Mouse (Mus musculus): ENCODE data around the gene Cdk5r2. TPM values are rescaled to one million over a fixed set of nuclear protein-coding genes. Genes with fewer than 3 reads are reported as not detected.

Cdk5r2 gene
- polyA plus RNA-seq, 1 experiment, result 2.1 TPM

GRCm38 (mm10) chr1:74851001-74851775 is 3.5 kb upstream of the Cdk5r2 start:
- Histone ChIP-seq H3K27me3 (ENCODE audit: control insufficient read depth, insufficient read depth, low read length) (peaks cover 59% of the 10 kb centered on the region), H3K27ac (ENCODE audit: insufficient read depth, low read depth, low read length) (no peak overlapping the region), H3K36me3 (ENCODE audit: control insufficient read depth, insufficient read depth, low read length) (no peaks in the 10 kb centered on the region), H3K4me3 (ENCODE audit: low read depth, low read length) (no peak overlapping the region), H3K4me1 (ENCODE audit: control insufficient read depth, insufficient read depth, insufficient read length, low read length) (peaks cover 10% of the 10 kb centered on the region)
- TF ChIP-seq CTCF (IDR thresholded peaks at IDR 0.05; ENCODE audit: extremely low read depth, insufficient read length, insufficient replicate concordance, low read depth, low read length), result no peak
- no peak for TF ChIP-seq POLR2A (IDR thresholded peaks at IDR 0.05; ENCODE audit: low read depth, low read length)
- 14% methylated on average over 6 of the region's 6 CpGs for WGBS

GRCm38 (mm10) chr1:74855156-74855555 is 422 bp downstream of the Cdk5r2 start:
- Histone ChIP-seq H3K4me1 (ENCODE audit: control insufficient read depth, insufficient read depth, insufficient read length, low read length) (peaks cover 11% of the 10 kb centered on the region), H3K27ac (ENCODE audit: insufficient read depth, low read depth, low read length) (no peak overlapping the region), H3K27me3 (ENCODE audit: control insufficient read depth, insufficient read depth, low read length) (peaks cover 84% of the 10 kb centered on the region), H3K36me3 (ENCODE audit: control insufficient read depth, insufficient read depth, low read length) (no peaks in the 10 kb centered on the region), H3K4me3 (ENCODE audit: low read depth, low read length) (peak overlapping the region; percentile 54)
- TF ChIP-seq POLR2A (IDR thresholded peaks at IDR 0.05; ENCODE audit: low read depth, low read length) (no peak), CTCF (IDR thresholded peaks at IDR 0.05; ENCODE audit: extremely low read depth, insufficient read length, insufficient replicate concordance, low read depth, low read length) (no peak)
- WGBS, result under 1% methylated on average over 48 of the region's 48 CpGs

GRCm38 (mm10) chr1:74855651-74856438 is 1.1 kb downstream of the Cdk5r2 start:
- H3K4me1 ChIP-seq (ENCODE audit: control insufficient read depth, insufficient read depth, insufficient read length, low read length), result peaks cover 11% of the 10 kb centered on the region
- TF ChIP-seq CTCF (IDR thresholded peaks at IDR 0.05; ENCODE audit: extremely low read depth, insufficient read length, insufficient replicate concordance, low read depth, low read length), result no peak
- TF ChIP-seq POLR2A (IDR thresholded peaks at IDR 0.05; ENCODE audit: low read depth, low read length), result no peak
- H3K27ac ChIP-seq (ENCODE audit: insufficient read depth, low read depth, low read length), result no peak overlapping the region
- H3K4me3 ChIP-seq (ENCODE audit: low read depth, low read length), result peak overlapping the region; percentile 54
- no peaks in the 10 kb centered on the region for H3K36me3 ChIP-seq (ENCODE audit: control insufficient read depth, insufficient read depth, low read length)
- peaks cover 81% of the 10 kb centered on the region for H3K27me3 ChIP-seq (ENCODE audit: control insufficient read depth, insufficient read depth, low read length)
- 2% methylated on average over 74 of the region's 74 CpGs for WGBS

- TF ChIP-seq POLR2A (IDR thresholded peaks at IDR 0.05; ENCODE audit: low read depth, low read length) (no peak), CTCF (IDR thresholded peaks at IDR 0.05; ENCODE audit: extremely low read depth, insufficient read length, insufficient replicate concordance, low read depth, low read length) (no peak)
- peak overlapping the region; percentile 54; the same call in 1 of the 2 replicates for H3K4me3 ChIP-seq (ENCODE audit: low read depth, low read length)
- WGBS, result 9% methylated on average over 11 of the region's 11 CpGs
- peaks cover 76% of the 10 kb centered on the region for H3K27me3 ChIP-seq (ENCODE audit: control insufficient read depth, insufficient read depth, low read length)
- no peaks in the 10 kb centered on the region for H3K36me3 ChIP-seq (ENCODE audit: control insufficient read depth, insufficient read depth, low read length)
- H3K27ac ChIP-seq (ENCODE audit: insufficient read depth, low read depth, low read length), result no peak overlapping the region
- H3K4me1 ChIP-seq (ENCODE audit: control insufficient read depth, insufficient read depth, insufficient read length, low read length), result peaks cover 11% of the 10 kb centered on the region
Measured at GRCm38 (mm10) chr1:74856439-74856720, 1.6 kb downstream of the Cdk5r2 start.

GRCm38 (mm10) chr1:74856791-74857190 is 2.1 kb downstream of the Cdk5r2 start:
- TF ChIP-seq CTCF (IDR thresholded peaks at IDR 0.05; ENCODE audit: extremely low read depth, insufficient read length, insufficient replicate concordance, low read depth, low read length), result no peak
- no peak for TF ChIP-seq POLR2A (IDR thresholded peaks at IDR 0.05; ENCODE audit: low read depth, low read length)
- Histone ChIP-seq H3K27me3 (ENCODE audit: control insufficient read depth, insufficient read depth, low read length) (peaks cover 74% of the 10 kb centered on the region), H3K4me3 (ENCODE audit: low read depth, low read length) (no peak overlapping the region), H3K27ac (ENCODE audit: insufficient read depth, low read depth, low read length) (no peak overlapping the region), H3K4me1 (ENCODE audit: control insufficient read depth, insufficient read depth, insufficient read length, low read length) (peaks cover 11% of the 10 kb centered on the region), H3K36me3 (ENCODE audit: control insufficient read depth, insufficient read depth, low read length) (no peaks in the 10 kb centered on the region)
- WGBS, result 6% methylated on average over 7 of the region's 7 CpGs

GRCm38 (mm10) chr1:74857201-74857600 is 2.5 kb downstream of the Cdk5r2 start:
- Histone ChIP-seq H3K36me3 (ENCODE audit: control insufficient read depth, insufficient read depth, low read length) (no peaks in the 10 kb centered on the region), H3K4me1 (ENCODE audit: control insufficient read depth, insufficient read depth, insufficient read length, low read length) (peaks cover 11% of the 10 kb centered on the region), H3K27me3 (ENCODE audit: control insufficient read depth, insufficient read depth, low read length) (peaks cover 74% of the 10 kb centered on the region), H3K4me3 (ENCODE audit: low read depth, low read length) (no peak overlapping the region), H3K27ac (ENCODE audit: insufficient read depth, low read depth, low read length) (no peak overlapping the region)
- no peak for TF ChIP-seq POLR2A (IDR thresholded peaks at IDR 0.05; ENCODE audit: low read depth, low read length)
- no peak for TF ChIP-seq CTCF (IDR thresholded peaks at IDR 0.05; ENCODE audit: extremely low read depth, insufficient read length, insufficient replicate concordance, low read depth, low read length)
- WGBS, result 10% methylated on average over 20 of the region's 20 CpGs

GRCm38 (mm10) chr1:74857677-74858076 is 2.9 kb downstream of the Cdk5r2 start:
- Histone ChIP-seq H3K27me3 (ENCODE audit: control insufficient read depth, insufficient read depth, low read length) (peaks cover 71% of the 10 kb centered on the region), H3K4me3 (ENCODE audit: low read depth, low read length) (no peak overlapping the region), H3K36me3 (ENCODE audit: control insufficient read depth, insufficient read depth, low read length) (no peaks in the 10 kb centered on the region), H3K27ac (ENCODE audit: insufficient read depth, low read depth, low read length) (no peak overlapping the region), H3K4me1 (ENCODE audit: control insufficient read depth, insufficient read depth, insufficient read length, low read length) (peaks cover 11% of the 10 kb centered on the region)
- no peak for TF ChIP-seq POLR2A (IDR thresholded peaks at IDR 0.05; ENCODE audit: low read depth, low read length)
- TF ChIP-seq CTCF (IDR thresholded peaks at IDR 0.05; ENCODE audit: extremely low read depth, insufficient read length, insufficient replicate concordance, low read depth, low read length), result no peak
- 12% methylated on average over 4 of the region's 4 CpGs for WGBS
